Mouse (Mus musculus) thymus, postnatal 14 days (tissue): ENCODE measurements at regions not wholly inside any gene's neighbourhood (a gene's known extent, or its start where the extent isn't known, plus 50 kb on each side); places are given as distances from the start of the nearest gene placed in this dataset.
A peak's percentile ranks its signal among the peaks of the same experiment; 100 is the strongest.

Experiments
- DNase-seq: peaks from one replicate; pipeline ENCODE4 v3.0.0; 2021

GRCm38 (mm10) chr5:33512253-33512884 is 78.6 kb upstream of the Nkx1-1 start:
- DNase-seq: no peak

GRCm38 (mm10) chr5:33511529-33512252 is 77.9 kb upstream of the Nkx1-1 start:
- DNase-seq: no peak

- DNase-seq: no peak
Observed at GRCm38 (mm10) chr5:33505786-33506185, 72.0 kb upstream of the Nkx1-1 start.

- no peak for DNase-seq
Observed at GRCm38 (mm10) chr5:33501735-33502495, 68.1 kb upstream of the Nkx1-1 start.

GRCm38 (mm10) chr5:33501211-33501610 is 67.4 kb upstream of the Nkx1-1 start:
- peak; percentile 17 for DNase-seq

- DNase-seq: peak; percentile 85
Observed at GRCm38 (mm10) chr5:33495900-33496529, 62.2 kb upstream of the Nkx1-1 start.

GRCm38 (mm10) chr5:33495276-33495675 is 61.5 kb upstream of the Nkx1-1 start:
- no peak for DNase-seq

- DNase-seq: no peak
Observed at GRCm38 (mm10) chr5:33492604-33493315, 59.0 kb upstream of the Nkx1-1 start.

- DNase-seq: no peak
Observed at GRCm38 (mm10) chr5:33489286-33489685, 55.5 kb upstream of the Nkx1-1 start.

GRCm38 (mm10) chr5:33488152-33488561 is 54.4 kb upstream of the Nkx1-1 start:
- DNase-seq: no peak

- no peak for DNase-seq
Observed at GRCm38 (mm10) chr5:33485765-33486164, 52.0 kb upstream of the Nkx1-1 start.
